Mouse (Mus musculus) heart, postnatal 14 days (tissue): ENCODE data around the gene Ncoa4. TPM values are rescaled to one million over a fixed set of nuclear protein-coding genes. Genes with fewer than 3 reads are reported as not detected.
"Not testable (repeated sequence)": the region's sequence is repeated elsewhere in the genome, so short reads cannot be mapped to it uniquely, and the experiment has no call there.

Experiments used
- DNase-seq, 2 experiments: peaks; one replicate each; pipeline ENCODE4 v3.0.0; 2021 to 2022
- intact Hi-C: fragments of 180-260 bp; cut with DNase I; formaldehyde crosslinking; loops from one replicate; pipeline ENCODE4 v1.15.1; 2025
- total RNA-seq, 2 experiments: library from RNA; stranded (reverse); gene quantifications; 2 replicates each; pipeline ENCODE4 v1.2.3; 2021

Ncoa4 gene
- total RNA-seq, 2 experiments from 2014 or later = 139 to 150 TPM

DNA sequence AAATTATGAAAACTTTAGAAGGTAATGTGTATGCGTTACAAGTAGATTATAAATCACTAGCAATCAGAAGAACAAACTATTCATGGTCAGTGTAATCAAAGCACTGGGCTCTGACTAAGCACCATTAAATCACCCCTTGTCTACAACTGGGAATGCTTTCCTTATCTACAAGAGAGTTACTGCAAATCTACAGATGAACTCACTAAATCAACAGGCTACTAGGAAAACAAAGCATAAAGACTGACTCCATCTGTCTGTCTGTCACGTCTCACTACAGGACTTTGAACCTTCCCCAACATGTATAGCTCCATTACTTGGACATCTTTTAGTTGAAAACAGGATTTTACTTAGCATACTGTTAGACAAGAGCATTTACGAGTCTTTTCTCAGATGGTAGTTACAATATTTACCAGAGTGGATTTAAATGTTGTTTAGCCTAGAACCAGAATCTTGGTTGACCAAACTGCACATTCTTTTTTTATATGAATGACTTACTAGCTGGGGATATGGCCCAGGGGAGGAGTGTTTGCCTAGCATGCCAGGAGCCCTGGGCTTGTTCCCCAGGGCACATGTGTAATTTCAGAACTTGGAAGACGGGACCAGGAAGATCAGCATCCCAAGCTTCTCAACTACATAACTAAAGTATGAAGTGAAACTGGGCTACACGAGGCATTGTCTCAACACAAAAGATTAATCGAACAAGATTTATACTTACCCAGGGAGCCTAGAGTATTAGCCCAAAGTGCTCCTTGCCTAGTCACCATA, 31.1 kb downstream of the Ncoa4 start:
- DNase-seq = no peak
- intact Hi-C loops = loop anchor here (5.0 to 10.0 kb wide), 2 partner anchors 69 to 396 kb away; no protein-coding TSS in a partner anchor

DNA sequence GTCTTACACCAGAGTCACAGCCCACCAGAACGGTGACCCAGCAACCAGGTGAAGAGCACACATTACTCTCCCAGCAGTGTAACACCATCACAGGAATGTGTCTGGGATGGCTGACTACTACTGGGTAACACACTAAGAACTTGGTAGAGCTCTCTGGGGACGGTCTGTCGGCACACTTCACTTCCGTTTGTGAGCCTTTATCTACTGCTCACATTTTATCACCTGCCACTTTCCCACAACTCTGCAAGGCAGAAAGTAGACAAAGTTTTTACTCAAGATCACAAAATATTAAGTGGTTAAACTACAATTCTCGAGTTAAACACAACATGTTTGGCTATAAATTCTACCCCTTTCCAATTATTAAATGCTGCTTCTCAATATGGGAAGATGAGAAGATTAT, 32.3 kb downstream of the Ncoa4 start:
- intact Hi-C loops = loop anchor here (5.0 to 10.0 kb wide), 2 partner anchors 70 to 397 kb away; no protein-coding TSS in a partner anchor

DNA sequence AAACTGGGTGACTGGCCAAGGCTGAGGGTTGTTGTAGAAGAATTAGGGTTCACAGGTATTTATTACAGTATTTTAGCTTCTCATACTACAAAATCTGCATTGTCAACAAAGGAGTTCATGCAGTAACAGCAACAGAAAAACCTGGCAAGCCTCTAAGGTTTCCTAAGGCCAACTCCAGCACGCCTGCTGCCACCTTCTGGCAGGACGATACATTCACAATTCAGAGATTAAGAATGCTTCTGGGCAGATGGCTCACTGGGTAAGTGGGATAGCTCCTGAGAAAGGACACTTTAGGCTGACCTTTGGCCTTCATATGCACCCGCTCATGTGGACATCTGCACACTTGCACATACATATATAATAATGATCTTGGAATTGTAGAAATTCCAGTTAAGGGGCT, 32.8 kb downstream of the Ncoa4 start:
- DNase-seq = peak; percentile 57 to 78
- intact Hi-C loops = loop anchor here (5.0 to 10.0 kb wide), 2 partner anchors 70 to 398 kb away; no protein-coding TSS in a partner anchor

More for the DNA sequence above, 32.3 kb downstream of the Ncoa4 start:
- DNase-seq = no peak

DNA sequence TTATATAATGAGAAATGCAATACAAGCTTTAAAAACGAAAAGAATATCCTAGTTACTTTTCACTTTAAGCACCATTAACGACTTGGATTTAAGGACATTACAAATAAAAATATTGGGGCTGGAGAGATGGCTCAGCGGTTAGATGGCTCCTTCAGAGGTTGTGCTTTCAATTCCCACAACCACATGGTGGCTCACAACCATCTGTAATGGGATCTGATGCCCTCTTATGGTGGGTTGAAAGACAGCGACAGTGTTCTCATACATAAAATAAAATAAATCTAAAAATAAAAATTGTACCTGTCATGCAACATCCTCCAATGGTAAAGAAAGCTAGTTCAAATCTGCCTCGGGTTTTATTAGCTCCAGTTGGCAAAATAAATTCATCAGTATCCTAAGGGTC, 33.9 kb downstream of the Ncoa4 start:
- DNase-seq = not testable (repeated sequence)
- intact Hi-C loops = loop anchor here (5.0 to 10.0 kb wide), 2 partner anchors 71 to 399 kb away; no protein-coding TSS in a partner anchor

DNA sequence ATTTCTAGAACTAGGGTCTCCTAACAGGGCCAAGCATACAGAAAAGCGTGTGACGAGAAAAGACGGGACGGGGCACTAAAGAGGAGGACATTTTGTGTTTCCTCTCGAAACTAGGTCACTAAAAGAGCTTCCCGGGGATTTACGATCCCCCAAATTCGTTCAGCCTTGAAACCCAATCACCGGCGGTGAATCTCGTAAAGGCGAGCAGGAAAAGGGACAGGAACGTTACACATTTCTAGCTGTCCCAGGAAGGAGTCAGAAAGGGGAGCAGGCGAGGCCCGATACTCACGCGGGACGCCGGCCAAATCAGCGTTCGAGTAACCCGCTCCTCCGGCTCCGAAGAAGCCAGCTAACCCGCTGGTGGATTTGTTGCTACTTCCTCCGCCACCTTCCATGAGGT, 41.7 kb downstream of the Ncoa4 start:
- intact Hi-C loops = no loop called here
- DNase-seq = no peak

DNA sequence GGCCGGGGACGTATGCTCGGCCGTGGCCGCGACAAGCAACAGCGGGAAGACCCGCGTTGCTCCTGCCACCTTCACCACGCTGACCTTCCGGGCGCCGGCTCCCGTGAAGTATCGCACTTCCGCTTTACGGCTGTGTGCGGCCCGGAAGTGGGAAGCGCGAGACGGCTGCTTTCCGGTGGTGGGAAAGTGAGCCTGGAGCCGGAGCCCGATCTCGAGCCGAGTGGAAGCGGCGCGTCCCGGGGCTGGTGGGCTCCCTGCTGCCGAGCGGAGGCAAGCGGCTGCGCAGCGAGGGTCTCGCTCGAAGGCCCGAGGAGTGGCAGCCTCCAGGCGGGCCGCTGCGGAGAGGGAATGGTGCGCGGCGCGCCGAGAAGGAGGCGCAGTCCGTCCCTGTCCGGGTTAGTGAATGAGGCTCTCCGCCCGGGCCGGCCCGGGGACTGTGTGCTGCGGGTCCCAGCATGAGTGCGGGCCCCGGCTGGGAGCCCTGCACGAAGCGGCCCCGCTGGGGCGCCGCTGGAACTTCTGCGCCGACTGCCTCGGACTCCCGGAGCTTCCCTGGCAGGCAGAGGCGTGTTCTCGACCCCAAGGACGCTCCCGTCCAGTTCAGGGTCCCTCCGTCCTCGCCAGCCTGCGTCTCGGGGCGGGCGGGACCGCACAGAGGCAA, 42.3 kb downstream of the Ncoa4 start, which contains the start of the genes Timm23 and Parg:
Gene Timm23, minus strand, starts transcription at position 108 of the 661 bp plus-strand sequence.
Gene Parg, plus strand, starts transcription at position 159 of the 661 bp plus-strand sequence.
- DNase-seq = peak; percentile 87 to 91
- intact Hi-C loops = no loop called here

DNA sequence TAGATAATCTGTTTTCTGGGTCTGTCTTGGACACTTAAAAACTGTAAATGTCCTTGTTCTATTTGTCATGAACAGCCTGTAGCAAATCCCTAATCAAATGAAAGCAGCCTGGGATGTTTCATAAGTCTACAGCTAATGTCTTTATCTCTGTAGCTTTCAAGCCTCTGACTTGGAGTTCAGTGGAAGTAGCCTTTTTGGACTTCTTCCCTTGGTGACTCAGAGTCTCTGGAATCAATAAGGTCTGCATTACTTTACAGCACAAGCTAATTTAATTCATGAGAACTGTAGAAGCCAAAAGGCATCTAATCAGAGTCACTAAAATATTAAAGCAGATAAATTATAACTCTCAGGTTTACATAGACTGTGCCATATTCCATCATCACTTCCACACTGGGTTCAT, 66.9 kb downstream of the Ncoa4 start:
- no peak for DNase-seq
- intact Hi-C loops = loop anchor here (2.0 kb wide), 1 partner anchor 256 kb away; no protein-coding TSS in a partner anchor

DNA sequence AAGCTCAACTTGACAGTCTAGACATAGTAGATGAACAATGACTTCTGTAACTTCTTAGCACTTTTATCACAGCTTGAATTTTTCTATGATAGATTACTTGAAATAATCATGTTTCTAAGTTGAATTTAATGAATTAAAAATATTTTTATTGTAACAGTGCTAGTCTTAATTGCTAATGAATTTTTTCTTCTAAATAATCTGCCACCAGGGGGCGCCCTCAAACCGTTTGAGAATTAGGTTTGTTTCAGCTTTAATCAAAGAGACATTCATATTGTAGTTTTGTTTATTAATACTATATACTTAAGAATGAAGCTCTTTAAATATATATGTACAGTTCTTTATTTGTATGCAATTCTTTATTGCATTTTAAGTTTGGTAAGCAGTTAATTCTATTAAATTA, 69.3 kb downstream of the Ncoa4 start:
- peak; percentile 43 to 69 for DNase-seq
- intact Hi-C loops = loop anchor here (2.0 kb wide), 1 partner anchor 244 kb away; no protein-coding TSS in a partner anchor

Other genes with a start within 250 kb of the Ncoa4 start
- 10 to 100 TPM; 12.8 to 17.8 TPM for gene Galnt15, start 130.9 kb upstream of the Ncoa4 start, total RNA-seq
- 10 to 100 TPM; 43.4 to 51.9 TPM for gene Oxnad1, start 74.5 kb upstream of the Ncoa4 start, total RNA-seq
- 10 to 100 TPM; 74.5 to 86.9 TPM for gene Dph3, start 74.1 kb upstream of the Ncoa4 start, total RNA-seq
- not detected for gene Msmb, start 17.8 kb upstream of the Ncoa4 start, total RNA-seq
- 100 to 1,000 TPM; 163 to 177 TPM for gene Timm23, start 42.0 kb downstream of the Ncoa4 start, total RNA-seq
- gene Parg, start 42.1 kb downstream of the Ncoa4 start, total RNA-seq = 10 to 100 TPM; 20.8 to 28.6 TPM
- gene Ogdhl, start 162.2 kb downstream of the Ncoa4 start, total RNA-seq = 10 to 100 TPM; 38.5 to 42.8 TPM
- gene 1700024G13Rik, start 228.5 kb downstream of the Ncoa4 start, total RNA-seq = not detected